Mouse (Mus musculus) retina, postnatal 7 days (tissue): Measurements from ENCODE around the gene Rps26.

Experiments used
- DNase-seq: peaks from one replicate; pipeline ENCODE4 v3.0.0-alpha.2; 2012; ENCODE audit warnings: low read depth, low spot score

Gene Rps26

GRCm38 (mm10) chr10:128606483-128606882, 20.1 kb downstream of the Rps26 start:
- no peak for DNase-seq

GRCm38 (mm10) chr10:128602470-128603128, 23.9 kb downstream of the Rps26 start:
- no peak for DNase-seq

- no peak for DNase-seq
Measured at GRCm38 (mm10) chr10:128601499-128601898, 25.0 kb downstream of the Rps26 start.

- no peak for DNase-seq
Measured at GRCm38 (mm10) chr10:128598476-128598875, 28.1 kb downstream of the Rps26 start.

GRCm38 (mm10) chr10:128592797-128593196, 33.8 kb downstream of the Rps26 start:
- no peak for DNase-seq

GRCm38 (mm10) chr10:128591436-128591835, 35.1 kb downstream of the Rps26 start:
- DNase-seq = no peak

GRCm38 (mm10) chr10:128590193-128590690, 36.3 kb downstream of the Rps26 start:
- peak; percentile 33 for DNase-seq

- no peak for DNase-seq
Measured at GRCm38 (mm10) chr10:128589464-128590192, 36.9 kb downstream of the Rps26 start, which contains the start of gene Erbb3. TSS of gene Erbb3 (minus strand) at chr10:128589652.

GRCm38 (mm10) chr10:128588775-128589463, 37.6 kb downstream of the Rps26 start:
- no peak for DNase-seq

GRCm38 (mm10) chr10:128588136-128588535, 38.4 kb downstream of the Rps26 start:
- no peak for DNase-seq

- DNase-seq = no peak
Measured at GRCm38 (mm10) chr10:128587697-128588096, 38.9 kb downstream of the Rps26 start.

- no peak for DNase-seq
Measured at GRCm38 (mm10) chr10:128587120-128587519, 39.4 kb downstream of the Rps26 start.

- no peak for DNase-seq
Measured at GRCm38 (mm10) chr10:128586546-128586945, 40.0 kb downstream of the Rps26 start.

GRCm38 (mm10) chr10:128584386-128584785, 42.2 kb downstream of the Rps26 start:
- DNase-seq = no peak

- no peak for DNase-seq
Measured at GRCm38 (mm10) chr10:128583644-128584043, 42.9 kb downstream of the Rps26 start.

- DNase-seq = no peak
Measured at GRCm38 (mm10) chr10:128579731-128580130, 46.8 kb downstream of the Rps26 start.

- no peak for DNase-seq
Measured at GRCm38 (mm10) chr10:128579298-128579697, 47.2 kb downstream of the Rps26 start.

GRCm38 (mm10) chr10:128578330-128578729, 48.2 kb downstream of the Rps26 start:
- no peak for DNase-seq

GRCm38 (mm10) chr10:128575063-128575462, 51.5 kb downstream of the Rps26 start:
- DNase-seq = no peak
